Mouse (Mus musculus) neural tube, embryonic 10.5 days (tissue): ENCODE measurements at regions not wholly inside any gene's neighbourhood (a gene's known extent, or its start where the extent isn't known, plus 50 kb on each side); places are given as distances from the start of the nearest gene placed in this dataset.

ENCODE experiments used
- DNase-seq: peaks from one replicate; pipeline ENCODE4 v3.0.0-alpha.2; 2017; ENCODE audit warnings: low spot score; ENCODE audit errors: extremely low spot score

DNA sequence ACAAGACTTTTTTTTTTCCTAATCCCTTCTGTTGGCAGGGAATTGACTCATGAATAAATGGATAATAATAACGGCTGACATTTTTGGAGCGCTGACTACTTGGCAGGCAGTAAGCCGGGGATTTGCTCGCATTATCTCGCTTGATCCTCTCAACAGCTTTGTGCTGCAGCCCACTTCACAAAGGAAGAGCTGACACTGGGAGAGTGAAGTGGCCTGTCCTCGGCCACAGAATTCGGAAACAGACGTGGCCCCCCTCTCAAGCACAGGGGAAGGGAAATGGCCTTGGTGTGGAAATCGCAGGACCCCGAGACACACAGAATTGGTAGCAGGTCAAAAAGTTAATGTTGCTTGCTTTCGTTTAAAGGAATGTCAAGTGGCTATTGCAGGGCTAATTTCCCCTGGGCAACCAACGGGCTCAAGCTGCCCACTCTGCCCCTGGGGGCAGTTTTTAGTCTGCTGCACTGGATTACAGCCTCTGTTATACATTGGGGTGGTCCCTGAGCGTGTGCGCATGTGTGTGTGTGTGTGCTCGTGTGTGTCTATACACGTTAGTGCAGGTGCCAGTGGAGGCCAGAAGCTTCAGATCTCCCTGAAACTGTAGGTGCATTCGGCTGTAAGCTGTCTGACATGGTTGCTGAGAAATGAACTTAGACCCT lies 483.1 kb downstream of the Plcl1 start:
- DNase-seq = no peak

- no peak for DNase-seq
Measured at GRCm38 (mm10) chr1:55890511-55891151, 484.9 kb downstream of the Plcl1 start.

GRCm38 (mm10) chr1:55891894-55892293 lies 486.2 kb downstream of the Plcl1 start:
- no peak for DNase-seq

DNA sequence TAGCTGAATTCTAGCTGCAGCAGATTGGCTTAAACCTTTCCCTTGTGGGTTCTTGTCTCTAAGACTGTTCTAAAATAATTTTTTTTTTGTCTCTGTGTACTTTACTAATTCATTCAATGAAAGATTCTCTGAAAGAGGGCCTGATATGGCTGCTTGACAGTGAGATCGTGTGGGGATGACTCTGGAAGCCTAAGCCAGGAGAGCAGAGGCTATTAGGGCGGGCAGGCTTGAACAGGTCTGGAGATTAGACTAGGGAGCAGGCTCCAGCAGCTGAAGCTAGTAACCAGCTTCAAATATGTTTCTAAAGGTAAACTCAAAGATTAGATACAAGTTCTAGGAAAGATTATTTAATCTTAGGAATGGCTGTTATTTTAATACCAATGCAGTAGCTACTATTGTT lies 491.9 kb downstream of the Plcl1 start:
- DNase-seq = no peak

DNA sequence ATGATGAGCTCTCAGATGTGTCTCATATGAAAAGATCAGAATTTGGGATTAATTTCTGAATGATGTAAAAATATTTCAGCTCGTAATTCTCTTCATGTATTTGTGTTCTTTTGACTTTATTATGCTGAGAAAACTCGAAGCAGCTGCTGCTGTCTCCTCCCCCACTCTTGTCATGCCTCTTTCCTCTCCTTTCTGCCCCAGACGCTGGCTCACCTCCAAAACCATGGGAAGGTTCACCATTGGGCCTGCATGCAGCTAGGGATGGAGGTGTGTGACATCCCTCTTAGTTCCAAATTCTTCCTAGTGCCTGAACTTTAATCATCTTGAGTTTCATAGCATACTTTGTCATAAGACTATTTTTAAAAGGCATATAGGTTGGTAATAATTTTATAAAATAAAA lies 492.3 kb downstream of the Plcl1 start:
- no peak for DNase-seq

DNA sequence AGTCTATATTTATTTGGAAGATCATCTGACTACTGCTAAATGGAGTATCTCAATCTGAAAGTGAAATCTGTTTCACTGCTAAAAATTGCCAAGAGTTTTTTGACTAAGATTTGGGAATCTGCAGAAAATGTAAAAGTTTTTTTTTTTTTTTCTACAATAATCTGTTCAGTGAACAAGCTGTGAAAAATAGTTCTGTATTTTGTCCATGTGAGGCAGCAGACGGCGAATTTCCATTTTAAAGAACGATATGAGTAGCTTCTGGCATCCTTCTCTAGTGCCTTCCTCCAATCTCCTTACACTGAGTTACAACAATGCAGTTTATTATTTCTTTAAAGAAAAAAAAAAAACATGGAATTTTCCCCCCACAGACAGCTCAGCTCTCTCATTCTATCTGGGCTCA lies 494.3 kb downstream of the Plcl1 start:
- no peak for DNase-seq

DNA sequence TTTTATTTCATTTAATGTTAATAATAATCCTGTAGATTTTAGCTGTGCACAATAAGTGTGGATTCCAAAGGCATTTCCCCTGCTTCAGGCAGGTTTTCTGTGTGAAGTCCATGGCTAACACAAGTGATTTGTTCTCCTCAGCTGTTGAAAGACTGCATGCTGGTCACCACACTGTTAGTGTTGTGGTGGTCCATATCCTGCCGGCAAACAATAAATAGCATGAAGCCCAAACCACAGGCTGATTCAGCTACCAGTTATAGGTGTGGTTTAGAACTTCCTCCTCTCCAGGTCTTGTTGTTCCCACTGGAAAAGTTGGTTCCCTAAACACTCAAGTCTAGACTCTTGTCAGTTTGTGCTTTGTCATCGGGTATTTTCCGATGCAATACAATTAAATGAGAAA lies 497.5 kb downstream of the Plcl1 start:
- no peak for DNase-seq

- no peak for DNase-seq
Measured at GRCm38 (mm10) chr1:55904571-55904970, 498.9 kb downstream of the Plcl1 start.

- DNase-seq = no peak
Measured at GRCm38 (mm10) chr1:55905232-55905631, 499.5 kb downstream of the Plcl1 start.

GRCm38 (mm10) chr1:55910024-55910423 lies 504.3 kb downstream of the Plcl1 start:
- no peak for DNase-seq

GRCm38 (mm10) chr1:55914284-55914683 lies 508.6 kb downstream of the Plcl1 start:
- no peak for DNase-seq

GRCm38 (mm10) chr1:55915940-55916339 lies 510.2 kb downstream of the Plcl1 start:
- DNase-seq = no peak

DNA sequence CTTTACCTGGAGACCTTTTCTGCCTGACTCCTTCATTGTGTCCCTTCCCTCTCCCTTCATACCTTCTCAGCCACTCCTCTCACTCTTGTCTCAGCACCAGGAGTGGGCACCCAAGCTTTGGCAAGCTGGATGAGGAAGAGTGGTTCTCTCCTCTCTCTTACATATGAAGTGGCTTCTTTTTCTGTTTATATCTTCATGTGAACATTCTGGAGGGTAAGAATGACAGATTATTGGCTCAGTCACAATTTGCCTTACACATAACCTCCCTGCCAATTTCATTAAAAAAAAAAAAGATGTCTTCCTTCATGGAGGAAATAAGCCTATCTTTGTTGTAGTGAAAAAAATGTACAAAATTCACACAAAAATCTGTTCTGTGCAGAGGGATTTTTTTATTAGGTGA lies 513.8 kb downstream of the Plcl1 start:
- DNase-seq = no peak

DNA sequence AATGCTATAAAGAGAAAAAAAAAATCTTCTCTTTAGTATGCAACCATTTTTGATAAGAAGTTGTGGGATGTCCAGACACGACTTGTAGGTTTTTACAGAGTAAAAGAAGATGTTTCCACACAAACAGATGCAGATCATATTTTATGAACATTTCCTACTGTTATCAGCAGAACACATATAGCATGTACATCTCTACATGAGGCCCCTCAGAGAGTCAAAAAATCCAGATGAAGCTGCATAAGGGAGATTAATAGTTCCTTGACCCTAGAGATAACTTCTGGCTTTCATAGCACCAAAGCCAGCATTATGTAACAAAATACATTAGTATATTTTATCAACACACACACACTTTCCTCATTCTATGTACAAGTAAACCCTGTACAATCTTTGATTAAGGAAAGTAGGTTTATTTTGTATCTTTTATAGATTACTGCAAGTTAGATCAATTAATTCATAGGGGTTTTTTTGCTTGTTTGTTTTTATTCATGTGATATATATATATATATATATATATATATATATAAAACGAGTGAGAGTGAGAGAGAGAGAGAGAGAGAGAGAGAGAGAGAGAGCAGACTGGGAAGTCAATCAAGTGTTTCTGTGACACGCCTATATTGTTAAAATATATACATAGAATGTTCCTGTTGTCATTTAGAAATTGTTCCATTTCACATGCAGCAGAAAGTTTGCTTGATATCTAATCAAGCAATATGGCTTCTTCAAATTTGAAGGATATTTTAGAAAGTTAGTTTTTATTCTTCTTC lies 541.2 kb downstream of the Plcl1 start:
- DNase-seq = no peak

GRCm38 (mm10) chr1:55947618-55948283 lies 542.0 kb downstream of the Plcl1 start:
- no peak for DNase-seq

GRCm38 (mm10) chr1:55949606-55950005 lies 543.9 kb downstream of the Plcl1 start:
- DNase-seq = no peak

- no peak for DNase-seq
Measured at GRCm38 (mm10) chr1:55957804-55958445, 552.2 kb downstream of the Plcl1 start.

- DNase-seq = peak; percentile 72
Measured at GRCm38 (mm10) chr1:55960291-55960690, 554.6 kb downstream of the Plcl1 start.

- no peak for DNase-seq
Measured at GRCm38 (mm10) chr1:55963867-55964266, 558.1 kb downstream of the Plcl1 start.

- DNase-seq = no peak
Measured at GRCm38 (mm10) chr1:55966273-55966672, 560.6 kb downstream of the Plcl1 start.

- DNase-seq = no peak
Measured at GRCm38 (mm10) chr1:55967869-55968268, 562.1 kb downstream of the Plcl1 start.

DNA sequence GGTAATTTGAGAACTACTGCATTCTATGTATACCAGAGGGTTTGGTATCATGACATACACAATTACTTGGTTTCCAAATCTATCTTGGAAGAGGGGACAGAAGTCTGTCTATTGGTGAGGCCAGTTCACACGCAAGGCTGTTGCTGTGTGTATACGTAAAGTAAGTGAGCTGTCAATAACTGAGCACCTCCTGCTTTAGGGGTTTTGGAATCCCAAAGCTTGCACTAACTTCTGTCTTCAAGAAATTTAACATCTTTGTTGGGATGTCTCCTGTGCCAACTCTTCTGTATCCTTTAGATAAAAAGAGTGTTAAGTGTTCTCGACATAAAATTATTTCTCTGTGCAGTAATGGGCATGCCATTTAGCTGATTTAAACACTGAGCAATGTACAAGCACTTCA lies 572.1 kb downstream of the Plcl1 start:
- DNase-seq = no peak
